Mouse (Mus musculus): ENCODE data around the gene Tmtc2.

GRCm38 (mm10) chr10:105489970-105490735 lies 84.1 kb downstream of the Tmtc2 start:
- TF ChIP-seq CTCF (IDR thresholded peaks at IDR 0.05; ENCODE audit: borderline replicate concordance, control insufficient read depth, extremely low read depth, insufficient read depth, low read length, poor library complexity) (no peak), POLR2A (IDR thresholded peaks at IDR 0.05; ENCODE audit: control insufficient read depth, extremely low read depth, insufficient read depth, low read length, poor library complexity) (no peak)
